Mouse (Mus musculus) thymus, adult 2 months (tissue): Measurements from ENCODE around the gene Jph3. TPM values are rescaled to one million over a fixed set of nuclear protein-coding genes. Genes with fewer than 3 reads are reported as not detected.
A peak's percentile ranks its signal among the peaks of the same experiment; 100 is the strongest.

Source experiments
- DNase-seq: peaks from one replicate; pipeline ENCODE4 v3.0.0; 2021
- H3K27ac ChIP-seq: fragments of 200-500 bp; 2 replicates; pipeline ENCODE4 v1.5.1; 2012; ENCODE audit warnings: low read length, control low read depth; ENCODE audit not compliant: control insufficient read depth, insufficient read depth
- H3K27me3 ChIP-seq: fragments of 200-500 bp; 2 replicates; pipeline ENCODE4 v1.6.1; 2012; ENCODE audit warnings: mild to moderate bottlenecking, low read length, moderate library complexity, mixed read lengths; ENCODE audit not compliant: control insufficient read depth, insufficient read depth
- H3K36me3 ChIP-seq: fragments of 200-500 bp; 2 replicates; pipeline ENCODE4 v1.6.1; 2012; ENCODE audit warnings: mild to moderate bottlenecking, low read length, moderate library complexity; ENCODE audit not compliant: control insufficient read depth, insufficient read depth
- H3K4me1 ChIP-seq: fragments of 200-500 bp; replicated peaks from 2 replicates; pipeline ENCODE4 v1.6.1; 2012; ENCODE audit warnings: low read length; ENCODE audit not compliant: control insufficient read depth, insufficient read depth
- H3K4me3 ChIP-seq: fragments of 200-500 bp; 2 replicates; pipeline ENCODE4 v1.5.1; 2012; ENCODE audit warnings: mild to moderate bottlenecking, low read length, control low read depth, moderate library complexity; ENCODE audit not compliant: control insufficient read depth, insufficient read depth
- CTCF ChIP-seq: fragments of 200-500 bp; IDR thresholded peaks from 2 replicates; pipeline ENCODE4 v1.5.1; 2012; ENCODE audit warnings: mild to moderate bottlenecking, control low read depth, low read length, moderate library complexity, borderline replicate concordance; ENCODE audit not compliant: control insufficient read depth, poor library complexity, insufficient read depth; ENCODE audit errors: extremely low read depth
- POLR2A ChIP-seq: fragments of 200-500 bp; IDR thresholded peaks from 2 replicates; pipeline ENCODE4 v1.6.1; 2012; ENCODE audit warnings: mild to moderate bottlenecking, low read length, control low read depth, moderate library complexity; ENCODE audit not compliant: control insufficient read depth, poor library complexity, insufficient read depth; ENCODE audit errors: extremely low read depth
- WGBS: fragments of 180-500 bp; shearing (Covaris S2); methylation state at CpG from one replicate; pipeline ENCODE4 v1.1.7; 2018; 5-methylcytosine and 5-hydroxymethylcytosine counted together
- polyA plus RNA-seq: library from polyadenylated mRNA; depleted of rRNA; stranded (reverse); fragments of >200 nt; gene quantifications from 2 replicates; pipeline ENCODE4 v1.2.3, GENCODE M21; 2012; rRNA removed

The Jph3 gene
- 0.07 TPM in 1 of 2 replicates, not detected in the other for polyA plus RNA-seq

GRCm38 (mm10) chr8:121729323-121729722 is at the start of gene Jph3:
TSS of gene Jph3 (plus strand) at chr8:121729623.
- 16% methylated on average over 12 of the region's 12 CpGs for WGBS
- no peak for TF ChIP-seq POLR2A
- no peak for TF ChIP-seq CTCF
- no peaks in the 10 kb centered on the region for H3K4me1 ChIP-seq
- no peaks in the 10 kb centered on the region; the same call in 1 of the 2 replicates for H3K27me3 ChIP-seq
- no peak for DNase-seq
- H3K4me3 ChIP-seq, result no peak within 1 kb of the TSS
- H3K27ac ChIP-seq, result no peak within 1 kb of the TSS
- H3K36me3 ChIP-seq, result no peaks in the 10 kb centered on the region

DNA sequence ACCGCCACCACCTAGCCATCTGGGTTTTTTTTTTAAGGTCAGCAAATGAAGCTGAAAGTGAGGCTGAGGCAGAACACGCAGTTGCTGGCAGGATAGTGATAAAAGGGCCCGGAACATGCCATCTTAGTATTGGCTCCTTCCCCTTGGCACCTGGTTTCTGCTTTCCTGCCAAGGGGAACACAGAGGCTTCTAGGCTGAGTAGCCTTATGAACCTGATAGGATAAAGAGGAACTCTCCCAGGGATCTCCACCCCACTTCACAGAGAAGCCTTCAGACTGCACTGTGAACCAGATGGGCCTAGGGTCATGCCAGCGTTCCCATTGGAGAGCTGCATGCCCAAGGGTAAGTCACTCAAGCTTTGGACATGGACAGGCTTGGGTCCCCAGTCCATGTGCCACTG is 48.5 kb upstream of the Jph3 start:
- no peak for TF ChIP-seq POLR2A
- TF ChIP-seq CTCF, result no peak
- no peak for DNase-seq
- H3K27me3 ChIP-seq, result no peaks in the 10 kb centered on the region
- WGBS, result 90% methylated on average over 4 of the region's 4 CpGs
- no peaks in the 10 kb centered on the region for H3K36me3 ChIP-seq
- no peaks in the 10 kb centered on the region for H3K4me1 ChIP-seq
- H3K4me3 ChIP-seq, result no peak overlapping the region
- no peak overlapping the region for H3K27ac ChIP-seq

DNA sequence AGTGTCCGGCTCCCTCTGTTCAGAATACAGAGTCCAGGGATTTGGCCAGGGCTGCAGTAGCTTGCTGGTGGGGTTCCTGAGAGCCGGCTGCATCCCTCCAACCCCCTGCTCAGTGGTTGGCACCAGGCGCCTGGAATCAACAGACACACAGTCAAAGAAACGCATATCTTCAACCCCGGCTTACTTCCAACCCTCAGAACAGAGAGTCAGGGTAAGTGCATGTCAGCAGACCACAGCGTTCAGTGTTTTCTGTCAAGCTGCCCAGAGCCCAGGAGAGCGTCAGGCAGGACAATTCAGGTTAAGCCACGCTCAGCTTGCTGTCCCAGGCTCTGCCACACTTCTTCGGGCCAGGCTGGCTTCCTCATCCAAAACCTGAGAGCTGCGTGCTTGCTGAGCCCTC is 48.0 kb upstream of the Jph3 start:
- Histone ChIP-seq H3K27me3 (no peaks in the 10 kb centered on the region), H3K27ac (no peak overlapping the region), H3K4me1 (no peaks in the 10 kb centered on the region), H3K36me3 (no peaks in the 10 kb centered on the region), H3K4me3 (no peak overlapping the region)
- TF ChIP-seq POLR2A, result no peak
- no peak for TF ChIP-seq CTCF
- WGBS, result 70% methylated on average over 10 of the region's 10 CpGs
- DNase-seq, result no peak

- no peak for DNase-seq
- Histone ChIP-seq H3K36me3 (no peaks in the 10 kb centered on the region), H3K4me3 (no peak overlapping the region), H3K4me1 (no peaks in the 10 kb centered on the region), H3K27me3 (no peaks in the 10 kb centered on the region), H3K27ac (no peak overlapping the region)
- WGBS, result 84% methylated on average over 10 of the region's 10 CpGs
- no peak for TF ChIP-seq POLR2A
- TF ChIP-seq CTCF, result no peak
These were observed 46.2 kb upstream of the Jph3 start for GRCm38 (mm10) chr8:121683083-121683832.

- peak; percentile 24 for DNase-seq
- 13% methylated on average over 4 of the region's 4 CpGs for WGBS
- H3K36me3 ChIP-seq, result no peaks in the 10 kb centered on the region
- H3K27ac ChIP-seq, result no peak overlapping the region
- H3K4me1 ChIP-seq, result no peaks in the 10 kb centered on the region
- H3K27me3 ChIP-seq, result no peaks in the 10 kb centered on the region
- no peak overlapping the region for H3K4me3 ChIP-seq
- 0 out of 2 replicates have a peak, but pooled peaks have one; percentile 42 for TF ChIP-seq CTCF
- no peak for TF ChIP-seq POLR2A
These were observed 44.0 kb upstream of the Jph3 start for GRCm38 (mm10) chr8:121685419-121685818.

DNA sequence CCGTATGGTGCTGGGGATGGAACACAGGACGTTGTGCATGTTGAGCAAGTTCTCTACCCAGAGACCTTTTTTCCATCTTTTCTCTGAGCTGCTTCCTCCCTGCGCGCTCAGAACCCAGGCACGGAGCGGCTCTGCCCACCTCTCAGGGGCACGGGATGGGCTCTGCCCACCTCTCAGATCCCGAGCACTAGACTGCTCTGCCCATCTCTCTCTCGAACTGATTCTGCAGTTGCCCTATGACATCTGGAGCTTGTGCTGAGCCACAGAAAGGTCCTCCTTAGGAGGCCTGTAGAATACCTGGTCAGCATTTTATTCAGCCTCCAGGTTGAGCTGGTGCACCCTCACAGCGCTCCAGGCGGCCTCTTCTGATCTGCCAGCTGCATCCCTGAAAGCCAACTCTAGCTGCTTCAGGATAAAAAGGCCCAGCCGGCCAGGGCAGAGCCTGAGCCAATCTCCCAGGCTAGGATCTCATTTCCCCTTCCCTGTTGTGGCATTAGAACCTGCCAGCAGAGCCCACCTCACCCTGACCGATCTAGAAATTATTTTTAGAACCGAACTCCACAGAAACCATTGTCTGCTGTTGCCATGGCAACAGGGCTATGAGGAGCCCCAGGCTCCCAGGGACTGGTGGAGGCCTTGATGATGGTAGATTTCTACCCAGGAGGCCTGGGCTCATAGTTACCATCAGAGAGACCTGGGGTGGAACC is 41.8 kb upstream of the Jph3 start:
- no peaks in the 10 kb centered on the region for H3K27me3 ChIP-seq
- TF ChIP-seq POLR2A (no peak), CTCF (no peak)
- no peaks in the 10 kb centered on the region for H3K36me3 ChIP-seq
- H3K4me1 ChIP-seq, result no peaks in the 10 kb centered on the region
- 62% methylated on average over 14 of the region's 14 CpGs for WGBS
- H3K4me3 ChIP-seq, result no peak overlapping the region
- DNase-seq, result no peak
- no peak overlapping the region for H3K27ac ChIP-seq

- Histone ChIP-seq H3K4me3 (no peak overlapping the region), H3K36me3 (no peaks in the 10 kb centered on the region), H3K27ac (no peak overlapping the region), H3K27me3 (no peaks in the 10 kb centered on the region), H3K4me1 (no peaks in the 10 kb centered on the region; the same call in 1 of the 2 replicates)
- 59% methylated on average over 5 of the region's 5 CpGs for WGBS
- TF ChIP-seq CTCF (no peak), POLR2A (no peak)
- no peak for DNase-seq
These were observed 40.9 kb upstream of the Jph3 start for GRCm38 (mm10) chr8:121688496-121688895.
